Mouse (Mus musculus) kidney, adult 2 months (tissue): ENCODE results near the gene Fam219a.

Experiments
- CTCF ChIP-seq: fragments of 200-500 bp; conservative IDR thresholded peaks from 2 replicates; pipeline ENCODE4 v1.5.1; 2011; ENCODE audit warnings: low read depth, mild to moderate bottlenecking, control low read depth, low read length, moderate library complexity, mixed read lengths; ENCODE audit not compliant: insufficient read depth, insufficient read length
- POLR2A ChIP-seq: fragments of 200-500 bp; IDR thresholded peaks from one replicate; pipeline ENCODE4 v1.6.1; 2011; ENCODE audit warnings: low read depth, low read length, control low read depth

GRCm38 (mm10) chr4:41532420-41532819, 36.9 kb downstream of the Fam219a start:
- TF ChIP-seq POLR2A, result no peak
- no peak for TF ChIP-seq CTCF
